Mouse (Mus musculus): Measurements from ENCODE around the gene Sorbs1.

DNA sequence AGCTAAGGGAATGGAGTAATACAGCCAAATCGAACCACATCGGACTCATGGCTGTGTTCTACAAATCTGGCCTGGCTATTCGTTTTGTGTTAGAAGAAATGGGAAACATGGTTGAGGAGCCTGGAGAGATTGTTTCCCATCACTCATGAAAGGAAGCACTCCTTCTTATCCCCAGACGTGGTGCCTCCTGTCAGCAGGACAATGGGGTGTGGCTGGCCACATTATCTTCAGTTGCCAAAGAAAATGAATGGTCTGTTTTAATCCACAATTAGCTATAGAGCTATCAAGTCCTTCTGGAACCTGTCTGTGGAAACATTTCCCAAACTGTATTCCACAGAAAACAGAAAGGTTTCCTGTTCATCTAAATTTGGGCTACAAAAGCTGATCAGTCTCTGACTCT, 196.6 kb downstream of the Sorbs1 start:
- TF ChIP-seq POLR2A (IDR thresholded peaks at IDR 0.05; ENCODE audit: low read depth, low read length) (no peak), CTCF (IDR thresholded peaks at IDR 0.05; ENCODE audit: extremely low read depth, insufficient read length, insufficient replicate concordance, low read depth, low read length) (no peak)
